Mouse (Mus musculus) neural tube, embryonic 12.5 days (tissue): ENCODE data around the gene Gtf2a1l. TPM values are rescaled to one million over a fixed set of nuclear protein-coding genes. Genes with fewer than 3 reads are reported as not detected.

Source experiments
- ATAC-seq: fragments of 200-750 bp; cut with Nextera tagmentation; 2 replicates; pipeline ENCODE4 v1.8.0; 2017; ENCODE audit warnings: low read depth, mild to moderate bottlenecking, moderate TSS enrichment, moderate library complexity; ENCODE audit not compliant: low FRiP score
- H3K27ac ChIP-seq: fragments of 300-500 bp; sonication (generic); 2 replicates; pipeline ENCODE4 v1.5.1; 2016
- H3K27me3 ChIP-seq: fragments of 300-500 bp; sonication (generic); replicated peaks from 2 replicates; pipeline ENCODE4 v1.6.1; 2016; ENCODE audit warnings: mild to moderate bottlenecking
- H3K36me3 ChIP-seq: fragments of 300-500 bp; sonication (generic); 2 replicates; pipeline ENCODE4 v1.6.1; 2016; ENCODE audit warnings: mild to moderate bottlenecking
- H3K4me1 ChIP-seq: fragments of 300-500 bp; sonication (generic); 2 replicates; pipeline ENCODE4 v1.6.1; 2016
- H3K4me2 ChIP-seq: fragments of 300-500 bp; sonication (generic); replicated peaks from 2 replicates; pipeline ENCODE4 v1.6.1; 2016; ENCODE audit warnings: mild to moderate bottlenecking
- H3K4me3 ChIP-seq: fragments of 300-500 bp; sonication (generic); 2 replicates; pipeline ENCODE4 v1.5.1; 2016
- H3K9ac ChIP-seq: fragments of 300-500 bp; sonication (generic); 2 replicates; pipeline ENCODE4 v1.6.1; 2016; ENCODE audit warnings: mild to moderate bottlenecking
- H3K9me3 ChIP-seq: fragments of 300-500 bp; sonication (generic); 2 replicates; pipeline ENCODE4 v1.6.1; 2016; ENCODE audit warnings: mild to moderate bottlenecking
- WGBS: fragments of 180-500 bp; shearing (Covaris S2); methylation state at CpG from one replicate; pipeline ENCODE4 v1.1.7; 2016; 5-methylcytosine and 5-hydroxymethylcytosine counted together
- polyA plus RNA-seq: library from polyadenylated mRNA; unstranded; fragments of >200 nt; fragmentation: Nextera tagmentation; extraction: Ambion mirVana; gene quantifications from 2 replicates; pipeline ENCODE4 v1.2.1, GENCODE M21; 2016

Gtf2a1l gene
- polyA plus RNA-seq, 1 experiment from 2014 or later = 0.18 TPM

GRCm38 (mm10) chr17:88666076-88666475 is 2.4 kb upstream of the Gtf2a1l start:
- Histone ChIP-seq H3K27me3 (no peaks in the 10 kb centered on the region), H3K27ac (no peak overlapping the region), H3K9me3 (no peaks in the 10 kb centered on the region), H3K4me3 (no peak overlapping the region), H3K4me1 (peaks cover 4% of the 10 kb centered on the region), H3K4me2 (no peak overlapping the region), H3K9ac (no peak overlapping the region), H3K36me3 (no peaks in the 10 kb centered on the region)
- WGBS = 71% methylated on average over 2 of the region's 2 CpGs
- no peak for ATAC-seq

- no peak for ATAC-seq
- no peak overlapping the region for H3K27ac ChIP-seq
- H3K4me2 ChIP-seq = no peak overlapping the region
- H3K9me3 ChIP-seq = no peaks in the 10 kb centered on the region
- WGBS = 40% methylated on average over 2 of the region's 2 CpGs
- H3K4me1 ChIP-seq = peaks cover 4% of the 10 kb centered on the region; the same call in 1 of the 2 replicates
- no peak overlapping the region for H3K9ac ChIP-seq
- H3K36me3 ChIP-seq = no peaks in the 10 kb centered on the region
- H3K27me3 ChIP-seq = no peaks in the 10 kb centered on the region
- no peak overlapping the region for H3K4me3 ChIP-seq
Measured at GRCm38 (mm10) chr17:88669921-88670320, 1.5 kb downstream of the Gtf2a1l start.

- Histone ChIP-seq H3K27ac (no peak overlapping the region), H3K4me2 (no peak overlapping the region), H3K9ac (no peak overlapping the region), H3K36me3 (no peaks in the 10 kb centered on the region), H3K4me1 (peaks cover 4% of the 10 kb centered on the region; the same call in 1 of the 2 replicates), H3K4me3 (no peak overlapping the region), H3K9me3 (no peaks in the 10 kb centered on the region), H3K27me3 (no peaks in the 10 kb centered on the region)
- no peak for ATAC-seq
- 71% methylated on average over 4 of the region's 4 CpGs for WGBS
Measured at GRCm38 (mm10) chr17:88670800-88671199, 2.3 kb downstream of the Gtf2a1l start.

- Histone ChIP-seq H3K4me2 (no peak overlapping the region), H3K27ac (no peak overlapping the region), H3K9ac (no peak overlapping the region), H3K27me3 (no peaks in the 10 kb centered on the region), H3K4me3 (no peak overlapping the region), H3K9me3 (no peaks in the 10 kb centered on the region), H3K4me1 (no peaks in the 10 kb centered on the region), H3K36me3 (no peaks in the 10 kb centered on the region)
- WGBS = 94% methylated on average over 23 of the region's 23 CpGs
- ATAC-seq = no peak
Measured at GRCm38 (mm10) chr17:88675310-88676309, 7.2 kb downstream of the Gtf2a1l start.

GRCm38 (mm10) chr17:88688226-88688625 is 19.8 kb downstream of the Gtf2a1l start:
- no peak overlapping the region for H3K9ac ChIP-seq
- H3K4me1 ChIP-seq = no peaks in the 10 kb centered on the region
- no peak overlapping the region for H3K4me3 ChIP-seq
- WGBS = 76% methylated on average over 11 of the region's 11 CpGs
- H3K36me3 ChIP-seq = no peaks in the 10 kb centered on the region
- no peaks in the 10 kb centered on the region for H3K9me3 ChIP-seq
- no peaks in the 10 kb centered on the region for H3K27me3 ChIP-seq
- no peak for ATAC-seq
- H3K4me2 ChIP-seq = no peak overlapping the region
- H3K27ac ChIP-seq = no peak overlapping the region

GRCm38 (mm10) chr17:88696656-88697333 is 28.3 kb downstream of the Gtf2a1l start:
- Histone ChIP-seq H3K27ac (no peak overlapping the region), H3K4me1 (no peaks in the 10 kb centered on the region), H3K9ac (no peak overlapping the region), H3K9me3 (no peaks in the 10 kb centered on the region), H3K27me3 (no peaks in the 10 kb centered on the region), H3K4me3 (no peak overlapping the region), H3K4me2 (no peak overlapping the region), H3K36me3 (no peaks in the 10 kb centered on the region)
- 66% methylated on average over 9 of the region's 9 CpGs for WGBS
- no peak for ATAC-seq

GRCm38 (mm10) chr17:88700901-88701300 is 32.4 kb downstream of the Gtf2a1l start:
- H3K9me3 ChIP-seq = no peaks in the 10 kb centered on the region
- H3K9ac ChIP-seq = no peak overlapping the region
- no peaks in the 10 kb centered on the region for H3K27me3 ChIP-seq
- H3K27ac ChIP-seq = no peak overlapping the region
- H3K4me2 ChIP-seq = no peak overlapping the region
- H3K4me3 ChIP-seq = no peak overlapping the region
- H3K4me1 ChIP-seq = no peaks in the 10 kb centered on the region
- ATAC-seq = no peak
- no peaks in the 10 kb centered on the region for H3K36me3 ChIP-seq

GRCm38 (mm10) chr17:88702345-88702744 is 33.9 kb downstream of the Gtf2a1l start:
- Histone ChIP-seq H3K36me3 (no peaks in the 10 kb centered on the region), H3K9ac (no peak overlapping the region), H3K9me3 (no peaks in the 10 kb centered on the region), H3K27ac (no peak overlapping the region), H3K4me3 (no peak overlapping the region), H3K4me2 (no peak overlapping the region), H3K4me1 (peaks cover 8% of the 10 kb centered on the region; the same call in 1 of the 2 replicates), H3K27me3 (no peaks in the 10 kb centered on the region)
- ATAC-seq = no peak
- 30% methylated on average over 6 of the region's 6 CpGs for WGBS

GRCm38 (mm10) chr17:88703112-88703511 is 34.7 kb downstream of the Gtf2a1l start:
- no peaks in the 10 kb centered on the region for H3K9me3 ChIP-seq
- no peaks in the 10 kb centered on the region for H3K27me3 ChIP-seq
- H3K27ac ChIP-seq = no peak overlapping the region
- H3K36me3 ChIP-seq = no peaks in the 10 kb centered on the region
- H3K4me3 ChIP-seq = no peak overlapping the region
- no peak overlapping the region for H3K9ac ChIP-seq
- 47% methylated on average over 4 of the region's 4 CpGs for WGBS
- H3K4me1 ChIP-seq = peaks cover 8% of the 10 kb centered on the region; the same call in 1 of the 2 replicates
- no peak overlapping the region for H3K4me2 ChIP-seq
- ATAC-seq = no peak

- WGBS = 27% methylated on average over 8 of the region's 8 CpGs
Measured at GRCm38 (mm10) chr17:88706231-88706649, 37.8 kb downstream of the Gtf2a1l start.

GRCm38 (mm10) chr17:88749646-88750045 is 81.2 kb downstream of the Gtf2a1l start:
- no peak overlapping the region for H3K27ac ChIP-seq
- 72% methylated on average over 8 of the region's 8 CpGs for WGBS
- H3K36me3 ChIP-seq = no peaks in the 10 kb centered on the region
- H3K4me2 ChIP-seq = no peak overlapping the region
- H3K4me1 ChIP-seq = peaks cover 24% of the 10 kb centered on the region
- H3K4me3 ChIP-seq = no peak overlapping the region
- no peaks in the 10 kb centered on the region for H3K27me3 ChIP-seq
- no peak overlapping the region for H3K9ac ChIP-seq
- no peak for ATAC-seq
- H3K9me3 ChIP-seq = no peaks in the 10 kb centered on the region

More at GRCm38 (mm10) chr17:88706231-88706649, 37.8 kb downstream of the Gtf2a1l start:
- peak; percentile 71 for ATAC-seq
- Histone ChIP-seq H3K4me2 (no peak overlapping the region; the same call in 1 of the 2 replicates), H3K4me1 (peaks cover 8% of the 10 kb centered on the region; the same call in 1 of the 2 replicates), H3K4me3 (no peak overlapping the region), H3K36me3 (no peaks in the 10 kb centered on the region), H3K9me3 (no peaks in the 10 kb centered on the region), H3K27ac (no peak overlapping the region), H3K9ac (no peak overlapping the region), H3K27me3 (no peaks in the 10 kb centered on the region)

GRCm38 (mm10) chr17:88752827-88753471 is 84.5 kb downstream of the Gtf2a1l start:
- ATAC-seq = peak; percentile 74
- no peaks in the 10 kb centered on the region for H3K36me3 ChIP-seq
- H3K4me1 ChIP-seq = peaks cover 29% of the 10 kb centered on the region
- H3K27me3 ChIP-seq = no peaks in the 10 kb centered on the region
- H3K4me2 ChIP-seq = peak overlapping the region; percentile 45
- 0 out of 2 replicates have a peak overlapping the region, but pooled peaks have one; percentile 0 for H3K4me3 ChIP-seq
- H3K9me3 ChIP-seq = no peaks in the 10 kb centered on the region
- H3K27ac ChIP-seq = no peak overlapping the region
- no peak overlapping the region for H3K9ac ChIP-seq
- WGBS = 6% methylated on average over 17 of the region's 17 CpGs
